Mouse (Mus musculus) lung, embryonic 15.5 days (tissue): ENCODE data around the gene Car8. TPM values are rescaled to one million over a fixed set of nuclear protein-coding genes. Genes with fewer than 3 reads are reported as not detected.
"Not testable (repeated sequence)": the region's sequence is repeated elsewhere in the genome, so short reads cannot be mapped to it uniquely, and the experiment has no call there.

Experiments
- ATAC-seq: fragments of 200-750 bp; cut with Nextera tagmentation; 2 replicates; pipeline ENCODE4 v1.8.0; 2017; ENCODE audit warnings: moderate number of reproducible peaks, borderline replicate concordance; ENCODE audit not compliant: low FRiP score, low TSS enrichment; ENCODE audit errors: extremely low read depth
- H3K27ac ChIP-seq: fragments of 300-500 bp; sonication (generic); 2 replicates; pipeline ENCODE4 v1.5.1; 2015; ENCODE audit warnings: moderate library complexity, mild to moderate bottlenecking, inconsistent platforms
- H3K27me3 ChIP-seq: fragments of 300-500 bp; sonication (generic); 2 replicates; pipeline ENCODE4 v1.6.1; 2015; ENCODE audit warnings: inconsistent platforms
- H3K36me3 ChIP-seq: fragments of 300-500 bp; sonication (generic); 2 replicates; pipeline ENCODE4 v1.6.1; 2015; ENCODE audit warnings: inconsistent platforms
- H3K4me1 ChIP-seq: fragments of 300-500 bp; sonication (generic); 2 replicates; pipeline ENCODE4 v1.6.1; 2015; ENCODE audit warnings: inconsistent platforms
- H3K4me2 ChIP-seq: fragments of 300-500 bp; sonication (generic); 2 replicates; pipeline ENCODE4 v1.6.1; 2015; ENCODE audit warnings: inconsistent platforms, mild to moderate bottlenecking, moderate library complexity
- H3K4me3 ChIP-seq: fragments of 300-500 bp; sonication (generic); 2 replicates; pipeline ENCODE4 v1.5.1; 2015; ENCODE audit warnings: mild to moderate bottlenecking, inconsistent platforms
- H3K9ac ChIP-seq: fragments of 300-500 bp; sonication (generic); 2 replicates; pipeline ENCODE4 v1.6.1; 2015; ENCODE audit warnings: inconsistent platforms
- H3K9me3 ChIP-seq: fragments of 300-500 bp; sonication (generic); 2 replicates; pipeline ENCODE4 v1.6.1; 2016; ENCODE audit warnings: inconsistent platforms
- WGBS: fragments of 180-500 bp; shearing (Covaris S2); methylation state at CpG from one replicate; pipeline ENCODE4 v1.1.7; 2015; 5-methylcytosine and 5-hydroxymethylcytosine counted together
- polyA plus RNA-seq: library from polyadenylated mRNA; unstranded; fragments of >200 nt; fragmentation: Nextera tagmentation; extraction: Ambion mirVana; gene quantifications from 2 replicates; pipeline ENCODE4 v1.2.1, GENCODE M21; 2015

Gene Car8
- polyA plus RNA-seq, 1 experiment from 2014 or later = 9.9 TPM

- H3K4me2 ChIP-seq = no peak overlapping the region
- no peak overlapping the region for H3K4me3 ChIP-seq
- H3K27ac ChIP-seq = no peak overlapping the region
- no peaks in the 10 kb centered on the region for H3K36me3 ChIP-seq
- H3K9ac ChIP-seq = no peak overlapping the region
- peaks cover 23% of the 10 kb centered on the region for H3K4me1 ChIP-seq
- WGBS = 64% methylated on average over 5 of the region's 5 CpGs
- ATAC-seq = peak; percentile 70
- no peaks in the 10 kb centered on the region for H3K9me3 ChIP-seq
- no peaks in the 10 kb centered on the region for H3K27me3 ChIP-seq
These were observed 38.8 kb downstream of the Car8 start for GRCm38 (mm10) chr4:8200081-8200480.

DNA sequence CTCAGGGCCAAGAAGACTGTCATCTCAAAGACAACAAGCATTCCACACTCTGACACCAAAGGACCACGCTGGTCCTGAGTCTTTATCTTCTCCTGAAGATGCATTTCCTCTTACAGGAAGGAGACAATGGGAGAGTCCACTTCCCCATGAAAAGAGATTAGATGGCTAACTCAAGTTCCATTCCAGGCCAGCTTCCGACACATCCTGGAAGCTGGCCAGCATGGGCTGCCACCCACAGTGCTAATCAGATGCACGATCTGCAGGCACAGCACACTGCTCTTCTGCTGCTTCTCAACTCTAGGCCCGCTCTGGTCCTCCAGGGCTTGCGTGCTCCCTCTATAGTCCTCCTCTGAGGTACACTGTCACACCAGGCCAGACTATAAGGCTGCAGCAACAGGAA lies 40.8 kb downstream of the Car8 start:
- WGBS = 49% methylated on average over 5 of the region's 5 CpGs
- ATAC-seq = 0 out of 2 replicates have a peak, but pooled peaks have one; percentile 46
- H3K4me2 ChIP-seq = no peak overlapping the region
- H3K4me3 ChIP-seq = no peak overlapping the region
- no peak overlapping the region for H3K27ac ChIP-seq
- H3K27me3 ChIP-seq = no peaks in the 10 kb centered on the region
- no peak overlapping the region for H3K9ac ChIP-seq
- no peaks in the 10 kb centered on the region for H3K9me3 ChIP-seq
- no peaks in the 10 kb centered on the region for H3K36me3 ChIP-seq
- peaks cover 21% of the 10 kb centered on the region for H3K4me1 ChIP-seq

DNA sequence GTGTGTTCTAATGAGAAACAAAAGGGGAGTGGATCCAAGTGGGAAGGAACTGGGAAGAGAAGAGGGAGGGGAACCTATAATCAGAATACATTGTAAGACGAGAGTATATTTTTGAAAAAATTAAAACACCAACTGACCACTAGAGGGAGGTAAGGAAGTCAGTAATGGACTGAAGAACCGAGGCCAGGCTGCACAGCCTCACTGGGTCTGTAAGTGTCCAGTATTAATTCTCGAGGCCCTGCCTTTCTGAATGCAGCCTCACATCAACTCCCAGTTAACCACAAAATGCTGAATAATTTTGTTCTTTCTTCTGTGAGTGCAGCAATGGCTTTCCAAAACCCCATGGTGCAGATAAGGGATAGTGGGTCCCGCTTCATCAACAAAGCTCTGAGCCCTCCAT lies 48.4 kb downstream of the Car8 start:
- no peak for ATAC-seq
- Histone ChIP-seq H3K36me3 (no peaks in the 10 kb centered on the region), H3K9me3 (no peaks in the 10 kb centered on the region), H3K9ac (no peak overlapping the region), H3K4me3 (no peak overlapping the region), H3K27ac (no peak overlapping the region), H3K4me1 (no peaks in the 10 kb centered on the region), H3K4me2 (no peak overlapping the region), H3K27me3 (no peaks in the 10 kb centered on the region)
- 62% methylated on average over 4 of the region's 4 CpGs for WGBS

DNA sequence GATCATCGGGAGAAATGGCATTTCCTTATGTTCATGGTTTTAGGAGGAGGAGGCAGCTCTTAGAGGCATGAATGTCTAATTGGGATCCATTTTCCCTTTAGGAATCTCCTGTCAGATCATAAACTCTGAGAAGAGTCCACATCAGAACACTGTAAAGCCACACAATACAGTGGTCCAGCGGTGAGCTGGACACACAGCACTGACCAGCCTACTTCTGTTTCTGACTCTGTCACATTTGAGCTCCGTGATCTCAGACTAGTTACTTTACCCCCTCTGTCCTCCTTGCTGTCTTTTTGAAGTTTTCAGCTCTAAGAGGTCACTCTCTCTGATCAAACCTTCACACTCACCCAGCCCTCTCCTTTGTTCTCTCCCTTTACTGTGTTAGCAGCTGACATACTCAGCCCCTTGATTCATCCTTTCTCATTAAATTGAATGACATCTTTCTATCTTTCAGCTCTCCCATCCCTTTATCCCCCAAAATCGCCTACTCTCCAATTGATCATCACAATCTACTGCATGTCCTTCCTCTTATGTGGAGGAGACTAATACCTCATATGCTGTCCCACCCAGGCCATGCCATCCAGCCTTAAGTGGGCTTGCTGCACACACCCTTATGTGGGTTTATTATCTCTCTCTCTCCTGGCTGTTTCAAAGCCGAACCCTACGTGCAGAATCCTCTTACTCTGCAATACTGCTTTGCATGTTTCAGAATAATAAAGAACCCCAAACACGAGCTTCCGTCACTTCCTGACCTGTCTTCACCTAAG lies 51.7 kb downstream of the Car8 start:
- no peaks in the 10 kb centered on the region for H3K9me3 ChIP-seq
- H3K27ac ChIP-seq = no peak overlapping the region
- H3K4me1 ChIP-seq = no peaks in the 10 kb centered on the region
- no peak overlapping the region for H3K4me2 ChIP-seq
- H3K9ac ChIP-seq = no peak overlapping the region
- no peaks in the 10 kb centered on the region for H3K27me3 ChIP-seq
- H3K4me3 ChIP-seq = no peak overlapping the region
- no peaks in the 10 kb centered on the region for H3K36me3 ChIP-seq
- 69% methylated on average over 8 of the region's 8 CpGs for WGBS
- ATAC-seq = no peak

- 62% methylated on average over 4 of the region's 4 CpGs for WGBS
- Histone ChIP-seq H3K9ac (no peak overlapping the region), H3K4me1 (no peaks in the 10 kb centered on the region), H3K4me3 (no peak overlapping the region), H3K4me2 (no peak overlapping the region), H3K27ac (no peak overlapping the region), H3K27me3 (no peaks in the 10 kb centered on the region), H3K9me3 (no peaks in the 10 kb centered on the region), H3K36me3 (no peaks in the 10 kb centered on the region)
- ATAC-seq = no peak
These were observed 58.3 kb downstream of the Car8 start for GRCm38 (mm10) chr4:8180576-8180975.

DNA sequence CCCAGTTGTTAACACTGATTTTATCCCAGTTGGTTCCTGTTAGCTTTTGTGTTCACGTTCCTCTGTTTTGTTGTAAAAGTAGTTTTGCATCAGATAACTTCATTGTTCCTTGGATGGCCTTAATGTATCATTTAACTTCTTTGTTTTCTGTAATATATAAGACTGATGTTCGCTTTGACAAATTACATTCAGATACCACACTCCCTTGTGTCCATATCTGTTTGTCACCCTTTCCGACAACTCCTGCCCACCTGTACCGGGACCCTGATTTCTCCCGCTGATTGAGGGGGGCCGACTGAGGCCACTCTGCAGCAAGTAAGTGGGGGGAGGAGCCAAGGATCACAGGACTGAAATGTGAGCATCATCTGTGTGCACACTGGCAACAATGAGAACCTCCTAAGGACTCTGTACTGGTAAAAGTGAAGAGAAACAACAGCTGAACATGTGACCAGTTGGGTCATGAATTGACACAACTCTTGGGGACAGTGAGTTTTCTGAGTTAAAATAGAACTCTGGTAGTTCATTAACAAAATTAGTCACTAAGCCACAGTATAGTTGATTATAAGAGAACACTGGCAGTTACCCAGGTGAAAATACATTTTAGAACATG lies 84.1 kb downstream of the Car8 start:
- no peaks in the 10 kb centered on the region for H3K9me3 ChIP-seq
- ATAC-seq = no peak
- H3K27ac ChIP-seq = no peak overlapping the region
- H3K4me2 ChIP-seq = no peak overlapping the region
- no peaks in the 10 kb centered on the region for H3K27me3 ChIP-seq
- WGBS = 60% methylated on average over 6 of the region's 6 CpGs
- H3K4me1 ChIP-seq = no peaks in the 10 kb centered on the region
- no peak overlapping the region for H3K9ac ChIP-seq
- no peak overlapping the region for H3K4me3 ChIP-seq
- no peaks in the 10 kb centered on the region for H3K36me3 ChIP-seq

- H3K27ac ChIP-seq, H3K9ac ChIP-seq, H3K4me1 ChIP-seq, H3K4me2 ChIP-seq, H3K27me3 ChIP-seq, H3K9me3 ChIP-seq, H3K4me3 ChIP-seq, H3K36me3 ChIP-seq, ATAC-seq: not testable (repeated sequence)
- 89% methylated on average over 5 of the region's 5 CpGs for WGBS
These were observed 84.9 kb downstream of the Car8 start for GRCm38 (mm10) chr4:8153926-8154325.

- Histone ChIP-seq H3K9me3 (no peaks in the 10 kb centered on the region), H3K27ac (no peak overlapping the region), H3K4me3 (no peak overlapping the region), H3K9ac (no peak overlapping the region), H3K4me2 (no peak overlapping the region), H3K27me3 (no peaks in the 10 kb centered on the region), H3K36me3 (no peaks in the 10 kb centered on the region), H3K4me1 (no peaks in the 10 kb centered on the region)
- WGBS = 75% methylated on average over 2 of the region's 2 CpGs
- no peak for ATAC-seq
These were observed 101.4 kb downstream of the Car8 start for GRCm38 (mm10) chr4:8137403-8137802.

DNA sequence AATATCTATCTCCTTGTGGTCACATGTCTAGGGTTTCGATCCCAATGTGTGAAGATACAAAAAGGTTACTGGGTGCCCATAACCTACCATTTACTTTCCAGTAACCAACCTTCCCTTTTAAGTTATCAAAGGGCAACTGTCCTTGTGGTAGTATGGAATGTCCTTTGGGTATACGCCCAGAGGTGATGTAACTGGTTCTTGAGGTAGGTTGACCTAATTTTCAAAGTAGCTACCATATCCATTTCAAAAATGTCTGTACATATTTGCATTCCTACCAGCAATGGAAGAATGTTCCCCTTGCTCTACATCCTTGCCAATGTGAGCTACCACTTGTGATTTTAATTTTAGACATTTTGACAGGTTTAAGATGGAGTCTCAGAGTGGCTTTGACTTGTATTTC lies 106.8 kb downstream of the Car8 start:
- Histone ChIP-seq H3K9ac (no peak overlapping the region), H3K4me2 (no peak overlapping the region), H3K27ac (no peak overlapping the region), H3K9me3 (no peaks in the 10 kb centered on the region), H3K4me3 (no peak overlapping the region), H3K4me1 (no peaks in the 10 kb centered on the region), H3K27me3 (no peaks in the 10 kb centered on the region), H3K36me3 (no peaks in the 10 kb centered on the region)
- WGBS = 79% methylated on average over 2 of the region's 2 CpGs
- ATAC-seq = no peak

- Histone ChIP-seq H3K27me3 (no peaks in the 10 kb centered on the region), H3K27ac (no peak overlapping the region), H3K4me2 (no peak overlapping the region), H3K9ac (no peak overlapping the region), H3K4me1 (no peaks in the 10 kb centered on the region), H3K9me3 (no peaks in the 10 kb centered on the region), H3K4me3 (no peak overlapping the region), H3K36me3 (no peaks in the 10 kb centered on the region)
- ATAC-seq = no peak
- 43% methylated on average over 3 of the region's 3 CpGs for WGBS
These were observed 125.3 kb downstream of the Car8 start for GRCm38 (mm10) chr4:8113558-8113957.

GRCm38 (mm10) chr4:8111891-8112290 lies 127.0 kb downstream of the Car8 start:
- no peak overlapping the region for H3K9ac ChIP-seq
- no peaks in the 10 kb centered on the region for H3K36me3 ChIP-seq
- no peak overlapping the region for H3K4me2 ChIP-seq
- no peaks in the 10 kb centered on the region for H3K27me3 ChIP-seq
- no peak overlapping the region for H3K27ac ChIP-seq
- H3K4me3 ChIP-seq = no peak overlapping the region
- 97% methylated on average over 3 of the region's 3 CpGs for WGBS
- no peak for ATAC-seq
- no peaks in the 10 kb centered on the region for H3K9me3 ChIP-seq
- no peaks in the 10 kb centered on the region for H3K4me1 ChIP-seq

DNA sequence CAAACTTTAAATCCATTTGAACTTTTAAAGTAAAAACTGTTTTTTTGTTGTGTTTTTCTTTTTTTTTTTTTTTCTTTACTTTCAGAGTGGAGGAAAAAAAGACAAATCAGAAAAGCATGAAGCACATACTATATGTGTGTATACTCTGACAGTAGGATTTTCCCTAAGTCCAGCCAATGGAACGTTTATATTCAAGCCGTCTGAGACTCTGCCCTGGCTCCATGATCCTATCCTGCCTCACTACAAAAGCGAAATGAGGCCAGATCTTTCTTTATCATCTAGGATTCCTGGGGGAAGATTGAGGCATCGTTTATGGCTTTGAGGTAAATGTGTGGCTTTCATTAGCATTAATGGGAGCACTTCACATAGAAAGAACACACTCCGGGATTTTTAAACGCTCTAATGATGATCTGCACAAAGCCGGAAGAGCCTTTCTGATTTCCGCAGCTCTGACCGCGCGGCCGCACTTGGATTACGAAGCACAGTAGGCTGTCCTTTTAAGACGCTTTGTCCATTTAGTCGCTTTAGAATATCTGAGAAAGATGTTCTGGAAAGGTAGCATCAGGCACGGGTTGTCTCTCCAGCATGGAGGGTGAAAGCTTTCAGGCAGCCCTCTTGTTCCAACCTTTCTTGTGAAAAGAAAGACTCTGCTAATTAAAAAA lies 128.8 kb downstream of the Car8 start:
- WGBS = 88% methylated on average over 16 of the region's 16 CpGs
- no peak overlapping the region for H3K27ac ChIP-seq
- no peak overlapping the region for H3K4me3 ChIP-seq
- H3K4me2 ChIP-seq = no peak overlapping the region
- no peaks in the 10 kb centered on the region for H3K27me3 ChIP-seq
- ATAC-seq = no peak
- H3K4me1 ChIP-seq = no peaks in the 10 kb centered on the region
- H3K9ac ChIP-seq = no peak overlapping the region
- H3K36me3 ChIP-seq = no peaks in the 10 kb centered on the region
- no peaks in the 10 kb centered on the region for H3K9me3 ChIP-seq
